Mouse (Mus musculus) brain, embryonic 14.5 days (tissue): ENCODE measurements around the gene Pml.

ENCODE experiments used
- CTCF ChIP-seq: fragments of 200-500 bp; IDR thresholded peaks from 2 replicates; pipeline ENCODE4 v1.5.1; 2012; ENCODE audit warnings: inconsistent platforms, mild to moderate bottlenecking, moderate library complexity, borderline replicate concordance; ENCODE audit not compliant: insufficient read depth, insufficient read length; ENCODE audit errors: extremely low read depth
- POLR2A ChIP-seq: fragments of 200-500 bp; IDR thresholded peaks from 2 replicates; pipeline ENCODE4 v1.6.1; 2012; ENCODE audit warnings: mild to moderate bottlenecking, inconsistent platforms, borderline replicate concordance; ENCODE audit not compliant: poor library complexity, insufficient read depth, insufficient read length, severe bottlenecking; ENCODE audit errors: extremely low read depth

DNA sequence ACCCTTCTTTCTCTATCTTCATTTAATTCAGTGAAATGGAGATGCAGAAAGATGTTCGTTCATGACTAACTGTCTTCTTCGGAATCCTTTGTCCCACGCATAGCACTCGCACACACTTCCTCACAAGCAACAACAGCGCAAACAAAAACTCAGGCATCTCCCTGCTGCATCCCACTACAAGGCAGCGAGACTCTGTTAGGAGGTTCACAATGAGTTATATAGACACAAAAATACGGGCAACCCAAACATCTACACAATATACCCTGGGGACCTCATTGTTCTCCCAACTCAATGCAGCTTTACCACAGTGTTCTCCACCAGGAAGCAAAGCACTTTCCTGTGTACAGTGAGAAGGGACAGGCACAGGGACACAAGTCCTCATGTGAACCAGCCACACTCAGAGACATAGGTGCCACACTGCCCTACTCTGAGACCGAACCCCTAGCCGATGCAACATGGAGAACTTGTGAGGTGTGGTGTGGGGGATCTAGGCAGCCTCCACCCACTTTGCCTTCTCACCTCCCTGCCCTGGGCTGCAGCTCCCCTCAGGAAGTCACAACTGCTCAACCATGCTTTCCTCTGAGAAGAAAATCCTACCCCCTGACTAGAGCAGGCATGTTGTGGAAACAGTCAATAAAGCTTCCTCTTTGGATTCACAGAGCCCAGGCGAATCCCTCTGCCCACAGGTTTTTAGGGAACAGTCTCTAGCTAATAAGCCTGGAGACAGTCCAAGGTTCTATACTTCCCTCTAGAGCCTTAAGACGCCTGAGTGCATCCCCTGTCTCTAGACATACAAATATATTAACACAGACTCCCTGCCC is 49.1 kb downstream of the Pml start:
- TF ChIP-seq CTCF (no peak), POLR2A (no peak)
